Mouse (Mus musculus) CH12.LX (cell line): ENCODE measurements around the gene Nhsl2. TPM values are rescaled to one million over a fixed set of nuclear protein-coding genes. Genes with fewer than 3 reads are reported as not detected.
A peak's percentile ranks its signal among the peaks of the same experiment; 100 is the strongest.

Experiments
- DNase-seq: peaks from one replicate; pipeline ENCODE4 v3.0.0-alpha.2; 2013; ENCODE audit errors: extremely low read depth
- H3K27ac ChIP-seq: 2 replicates; pipeline ENCODE4 v1.5.1; 2012; ENCODE audit warnings: low read depth, mild to moderate bottlenecking, control low read depth, moderate library complexity; ENCODE audit not compliant: insufficient read depth
- H3K27me3 ChIP-seq: replicated peaks from 2 replicates; pipeline ENCODE3; 2012; ENCODE audit warnings: inconsistent platforms
- H3K36me3 ChIP-seq, 2 experiments: replicated peaks in 1 of 2; 2 replicates each; pipeline versions ENCODE3 to v1.6.1; 2012; ENCODE audit warnings: inconsistent platforms in 1 of 2, low read length in 1 of 2, mild to moderate bottlenecking in 1 of 2, mixed read lengths in 1 of 2, moderate library complexity in 1 of 2; ENCODE audit not compliant: control insufficient read depth in 1 of 2, insufficient read depth in 1 of 2
- H3K4me1 ChIP-seq, 2 experiments: 2 replicates each; pipeline ENCODE4 v1.6.1; 2012; ENCODE audit warnings: inconsistent platforms in 1 of 2, moderate library complexity in 1 of 2; ENCODE audit not compliant: insufficient read depth in 2 of 2, control insufficient read depth in 1 of 2
- H3K4me2 ChIP-seq: 2 replicates; pipeline ENCODE4 v1.6.1; 2012; ENCODE audit warnings: low read depth, mild to moderate bottlenecking, control low read depth; ENCODE audit not compliant: poor library complexity, insufficient read depth, severe bottlenecking
- H3K4me3 ChIP-seq, 3 experiments: fragments of 150-350 bp in 1 of 3; sonication (generic) in 1 of 3; replicated peaks in 1 of 3; 2 replicates each; pipeline versions ENCODE3 to v1.5.1; 2011 to 2012; ENCODE audit warnings: low read depth in 2 of 3, low read length in 2 of 3, mild to moderate bottlenecking in 2 of 3, moderate library complexity in 2 of 3, control low read depth in 1 of 3, improper control_type of control experiment in 1 of 3, inconsistent platforms in 1 of 3, mixed read lengths in 1 of 3; ENCODE audit not compliant: poor library complexity in 1 of 3
- H3K79me2 ChIP-seq: replicated peaks from 2 replicates; pipeline ENCODE4 v1.6.1; 2012; ENCODE audit warnings: mild to moderate bottlenecking, moderate library complexity; ENCODE audit not compliant: control insufficient read depth, poor library complexity, insufficient read depth, severe bottlenecking; ENCODE audit errors: extremely low read depth
- H3K9ac ChIP-seq: 2 replicates; pipeline ENCODE4 v1.6.1; 2012; ENCODE audit warnings: low read depth, mild to moderate bottlenecking, control low read depth, moderate library complexity; ENCODE audit not compliant: insufficient read depth
- H3K9me3 ChIP-seq: replicated peaks from 2 replicates; pipeline ENCODE3; 2012; ENCODE audit warnings: low read length, inconsistent platforms, mixed read lengths
- CHD1 ChIP-seq: IDR thresholded peaks from 2 replicates; pipeline ENCODE4 v1.6.1; 2012; ENCODE audit warnings: low read depth, low read length, improper control_type of control experiment, inconsistent platforms
- CTCF ChIP-seq, 2 experiments: IDR thresholded peaks in 1 of 2; conservative IDR thresholded peaks in 1 of 2; 2 replicates each; pipeline ENCODE4 v1.5.1; 2011 to 2012; ENCODE audit warnings: low read depth in 2 of 2, low read length in 2 of 2, improper control_type of control experiment in 1 of 2, inconsistent platforms in 1 of 2, mild to moderate bottlenecking in 1 of 2, moderate library complexity in 1 of 2
- E2F4 ChIP-seq: IDR thresholded peaks from 2 replicates; pipeline ENCODE4 v1.6.1; 2011; ENCODE audit warnings: low read depth, low read length, improper control_type of control experiment; ENCODE audit not compliant: insufficient replicate concordance
- ELF1 ChIP-seq: IDR thresholded peaks from 2 replicates; pipeline ENCODE4 v1.6.1; 2014; ENCODE audit warnings: low read depth, mild to moderate bottlenecking, inconsistent platforms, low read length, improper control_type of control experiment
- ETS1 ChIP-seq: conservative IDR thresholded peaks from 2 replicates; pipeline ENCODE4 v1.6.1; 2012; ENCODE audit warnings: low read depth, mild to moderate bottlenecking, inconsistent platforms, low read length, improper control_type of control experiment, moderate library complexity
- HCFC1 ChIP-seq: IDR thresholded peaks from 2 replicates; pipeline ENCODE4 v1.6.1; 2012; ENCODE audit warnings: low read depth, mild to moderate bottlenecking, inconsistent platforms, low read length, improper control_type of control experiment
- JUN ChIP-seq: IDR thresholded peaks from 2 replicates; pipeline ENCODE4 v1.6.1; 2011; ENCODE audit warnings: low read depth, mild to moderate bottlenecking, low read length, improper control_type of control experiment, moderate library complexity; ENCODE audit not compliant: insufficient read depth
- KAT2A ChIP-seq: IDR thresholded peaks from 2 replicates; pipeline ENCODE4 v1.6.1; 2012; ENCODE audit warnings: low read length, improper control_type of control experiment, inconsistent platforms; ENCODE audit not compliant: insufficient replicate concordance
- MAX ChIP-seq: IDR thresholded peaks from 2 replicates; pipeline ENCODE4 v1.6.1; 2011; ENCODE audit warnings: low read length, improper control_type of control experiment
- MXI1 ChIP-seq: IDR thresholded peaks from 2 replicates; pipeline ENCODE4 v1.6.1; 2011; ENCODE audit warnings: mild to moderate bottlenecking, low read depth, low read length, improper control_type of control experiment
- NELFE ChIP-seq: IDR thresholded peaks from 2 replicates; pipeline ENCODE4 v1.6.1; 2011; ENCODE audit warnings: low read depth, low read length, improper control_type of control experiment
- NRF1 ChIP-seq: IDR thresholded peaks from 2 replicates; pipeline ENCODE4 v1.6.1; 2014; ENCODE audit warnings: low read depth, mild to moderate bottlenecking, inconsistent platforms, low read length, improper control_type of control experiment, moderate library complexity
- POLR2A ChIP-seq: IDR thresholded peaks from 2 replicates; pipeline ENCODE4 v1.6.1; 2011; ENCODE audit warnings: low read depth, mild to moderate bottlenecking, improper control_type of control experiment, low read length
- POLR2AphosphoS2 ChIP-seq: IDR thresholded peaks from 2 replicates; pipeline ENCODE4 v1.6.1; 2011; ENCODE audit warnings: low read depth, low read length, improper control_type of control experiment
- RAD21 ChIP-seq: IDR thresholded peaks from 2 replicates; pipeline ENCODE4 v1.6.1; 2011; ENCODE audit warnings: low read depth, mild to moderate bottlenecking, low read length, improper control_type of control experiment, moderate library complexity
- SIN3A ChIP-seq: IDR thresholded peaks from 2 replicates; pipeline ENCODE4 v1.6.1; 2012; ENCODE audit warnings: low read length, improper control_type of control experiment, inconsistent platforms
- SMC3 ChIP-seq: IDR thresholded peaks from 2 replicates; pipeline ENCODE4 v1.6.1; 2011; ENCODE audit warnings: low read depth, low read length, improper control_type of control experiment
- TBP ChIP-seq: conservative IDR thresholded peaks from 2 replicates; pipeline ENCODE4 v1.6.1; 2011; ENCODE audit warnings: low read depth, low read length, improper control_type of control experiment
- TCF12 ChIP-seq: IDR thresholded peaks from 2 replicates; pipeline ENCODE4 v1.6.1; 2014; ENCODE audit warnings: low read depth, mild to moderate bottlenecking, inconsistent platforms, low read length, improper control_type of control experiment
- UBTF ChIP-seq: IDR thresholded peaks from 2 replicates; pipeline ENCODE4 v1.6.1; 2012; ENCODE audit warnings: low read depth, mild to moderate bottlenecking, inconsistent platforms, low read length, improper control_type of control experiment, moderate library complexity
- USF1 ChIP-seq: IDR thresholded peaks from 2 replicates; pipeline ENCODE4 v1.6.1; 2014; ENCODE audit warnings: low read depth, mild to moderate bottlenecking, inconsistent platforms, low read length, improper control_type of control experiment
- ZC3H11A ChIP-seq: IDR thresholded peaks from 2 replicates; pipeline ENCODE4 v1.6.1; 2012; ENCODE audit warnings: low read depth, mild to moderate bottlenecking, inconsistent platforms, low read length, improper control_type of control experiment
- ZKSCAN1 ChIP-seq: IDR thresholded peaks from 2 replicates; pipeline ENCODE4 v1.6.1; 2012; ENCODE audit warnings: low read depth, inconsistent platforms, low read length, improper control_type of control experiment, borderline replicate concordance
- ZNF384 ChIP-seq: IDR thresholded peaks from 2 replicates; pipeline ENCODE4 v1.6.1; 2012; ENCODE audit warnings: low read depth, low read length, improper control_type of control experiment, inconsistent platforms
- dilution Hi-C: fragments of 300-500 bp; cut with MboI; formaldehyde crosslinking; loops from 2 replicates; pipeline ENCODE4 v1.14.3; 2020; ENCODE audit warnings: low sequenced_read_pairs; ENCODE audit not compliant: extremely low pct_unique_long_range_greater_than_20kb, extremely low pct_ligation_motif_present
- in situ Hi-C: fragments of 300-500 bp; cut with MboI; formaldehyde crosslinking; loops from 3 replicates; pipeline ENCODE4 v1.14.3; 2019; ENCODE audit warnings: low sequenced_read_pairs, low pct_ligation_motif_present, low pct_unique_long_range_greater_than_20kb, mixed read lengths
- polyA plus RNA-seq: library from polyadenylated mRNA; unstranded; fragments of >175 nt; gene quantifications from 2 replicates; pipeline ENCODE4 v1.2.1, GENCODE M21; 2012; ENCODE audit warnings: low read depth; ENCODE audit not compliant: insufficient read length
- total RNA-seq, 2 experiments: library from RNA; depleted of rRNA; stranded (reverse); fragments of 300-350 nt in 1 of 2; fragments of >200 nt in 1 of 2; gene quantifications; 2 replicates each; pipeline ENCODE4 v1.2.3; 2012 to 2014

Gene Nhsl2
- total and polyA plus RNA-seq, 3 experiments = 0.10 to 0.17 TPM; not detected in 1

DNA sequence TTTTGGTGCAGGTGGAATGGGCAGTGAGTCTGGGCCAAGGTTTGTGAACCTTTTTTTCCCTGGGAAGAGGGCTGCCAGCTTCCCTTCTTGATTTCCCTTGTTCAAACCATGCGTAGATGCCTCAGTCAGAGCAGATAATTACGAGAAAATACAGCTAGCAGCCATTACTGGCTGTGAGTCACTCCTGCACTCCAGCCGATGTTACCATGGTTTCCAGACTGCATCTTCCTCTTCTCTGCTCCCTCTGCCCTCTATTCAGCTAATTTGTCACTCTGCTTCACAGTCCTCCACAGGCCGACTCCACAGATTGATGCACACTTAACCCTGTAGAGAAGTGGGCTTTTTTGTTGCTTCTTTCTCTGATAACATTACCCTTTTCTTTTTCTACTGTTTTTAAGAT, 266.5 kb downstream of the Nhsl2 start:
- Histone ChIP-seq H3K4me3 (no peak overlapping the region), H3K9me3 (no peaks in the 10 kb centered on the region), H3K9ac (no peak overlapping the region), H3K27ac (no peak overlapping the region), H3K79me2 (peaks cover 7% of the 10 kb centered on the region), H3K4me1 (peaks cover 2 to 3% of the 10 kb centered on the region in 2 experiments; a peak in 3 of 4 replicates), H3K27me3 (no peaks in the 10 kb centered on the region), H3K4me2 (no peak overlapping the region), H3K36me3 (no peaks in the 10 kb centered on the region)
- no peak for DNase-seq
- dilution Hi-C loops = no loop called here
- in situ Hi-C loops = no loop called here
- TF ChIP-seq ZKSCAN1 = no peak

- H3K4me3 ChIP-seq = peak within 1 kb of the TSS; percentile 78 to 83 (median 79)
- H3K79me2 ChIP-seq = peaks cover 11% of the 10 kb centered on the region
- H3K9ac ChIP-seq = peak within 1 kb of the TSS; percentile 99
- no peak for TF ChIP-seq UBTF
- TF ChIP-seq E2F4 = no peak
- no peak for TF ChIP-seq CHD1
- TF ChIP-seq TCF12 = peak; percentile 22; the same call in 1 of the 2 replicates
- TF ChIP-seq POLR2A = peak; percentile 57
- peak; percentile 78 for TF ChIP-seq ELF1
- peak; percentile 87 for TF ChIP-seq NRF1
- TF ChIP-seq CTCF (conservative IDR thresholded peaks at IDR 0.05 in 1 of 2, IDR thresholded peaks at IDR 0.05 in 1 of 2; ENCODE audit: low read depth in 2 of 2, low read length in 2 of 2) = 0 out of 4 replicates have a peak, but pooled peaks of 1 of the 2 experiments have one; percentile 2
- peak; percentile 81 for TF ChIP-seq SIN3A
- TF ChIP-seq ZNF384 = no peak
- no peak for TF ChIP-seq ETS1
- TF ChIP-seq SMC3 = no peak
- peak; percentile 62; the same call in 1 of the 2 replicates for TF ChIP-seq NELFE
- peak; percentile 94 for TF ChIP-seq TBP
- no peak for TF ChIP-seq RAD21
- TF ChIP-seq USF1 = no peak
- no peak for TF ChIP-seq POLR2AphosphoS2
- peak; percentile 74; the same call in 1 of the 2 replicates for TF ChIP-seq KAT2A
- TF ChIP-seq MAX = peak; percentile 100
- TF ChIP-seq ZC3H11A = no peak
- no peak for TF ChIP-seq JUN
- TF ChIP-seq MXI1 = peak; percentile 54
- peak; percentile 90 for TF ChIP-seq HCFC1
- TF ChIP-seq, all 38 proteins: peak for 12
- Histone ChIP-seq H3K27me3 (no peaks in the 10 kb centered on the region), H3K4me2 (peak within 1 kb of the TSS; percentile 78), H3K9me3 (no peaks in the 10 kb centered on the region), H3K4me1 (peaks cover 3 to 6% of the 10 kb centered on the region in 2 experiments; a peak in 3 of 4 replicates), H3K36me3 (peaks cover 14 to 16% of the 10 kb centered on the region in 2 experiments), H3K27ac (no peak within 1 kb of the TSS)
- in situ Hi-C loops (no loop called here), dilution Hi-C loops (no loop called here)
- DNase-seq = peak; percentile 97
These were observed 270.1 kb downstream of the Nhsl2 start, which contains the start of gene Pin4 for GRCm38 (mm10) chrX:102119042-102119864. Gene Pin4 (plus strand): TSS chrX:102119447.
